Mouse (Mus musculus): ENCODE data around the gene Lect2.

The Lect2 gene

DNA sequence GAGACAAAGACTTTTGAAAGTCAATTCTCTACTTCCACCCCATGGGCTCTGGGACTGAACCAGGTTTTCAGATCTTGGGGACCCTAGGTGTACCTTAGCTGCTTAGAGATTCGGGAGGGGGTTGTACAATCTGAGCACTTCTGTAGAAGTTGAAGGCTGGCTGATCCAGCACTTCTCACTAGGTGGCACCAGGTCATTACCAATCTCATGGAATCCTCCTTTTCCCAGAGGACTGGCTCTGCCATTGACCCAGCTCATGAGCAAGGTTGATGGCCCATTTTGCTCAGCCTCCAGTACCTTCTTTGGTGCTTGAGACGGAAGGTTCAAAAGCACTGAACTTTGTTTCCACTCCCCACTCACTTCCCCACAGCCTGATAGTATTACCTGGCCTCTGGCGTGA is 48.2 kb downstream of the Lect2 start:
- no peak for DNase-seq

DNA sequence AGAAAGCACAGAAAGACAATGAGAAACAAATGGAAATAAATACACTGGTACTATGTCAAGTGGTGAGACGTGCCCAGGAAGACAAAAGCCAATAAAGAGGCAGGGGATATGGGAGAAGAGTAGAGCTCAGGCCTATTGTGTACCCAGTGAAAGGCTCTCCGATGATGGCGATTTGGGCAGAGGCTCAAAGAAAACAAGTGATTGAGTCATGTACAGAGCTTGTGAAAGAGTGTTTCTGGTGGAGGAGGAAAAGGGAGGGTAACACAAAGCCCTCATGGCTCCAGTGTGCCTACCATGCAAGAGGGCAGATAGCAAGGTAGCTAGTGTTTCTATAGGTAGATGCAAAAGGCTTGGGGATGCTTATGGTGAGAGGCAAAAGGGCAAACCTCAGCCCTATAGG is 53.9 kb downstream of the Lect2 start:
- DNase-seq, result no peak
